Mouse (Mus musculus) layer of hippocampus, adult 2 months (tissue): Measurements from ENCODE around the gene Olfr1428. TPM values are rescaled to one million over a fixed set of nuclear protein-coding genes. Genes with fewer than 3 reads are reported as not detected.
"Not testable (repeated sequence)": the region's sequence is repeated elsewhere in the genome, so short reads cannot be mapped to it uniquely, and the experiment has no call there.

Experiments
- DNase-seq, 2 experiments: peaks; one replicate each; pipeline ENCODE4 v3.0.0; 2022; ENCODE audit warnings: low spot score in 2 of 2
- H3K27ac ChIP-seq: fragments of 200-600 bp; 2 replicates; pipeline ENCODE4 v1.8.1; 2022
- H3K4me3 ChIP-seq: fragments of 200-600 bp; 2 replicates; pipeline ENCODE4 v1.8.1; 2022; ENCODE audit warnings: mild to moderate bottlenecking
- CTCF ChIP-seq: fragments of 200-600 bp; conservative IDR thresholded peaks from 2 replicates; pipeline ENCODE4 v1.8.1; 2022; ENCODE audit warnings: antibody characterized with exemption, mild to moderate bottlenecking, moderate library complexity
- long read RNA-seq, 2 experiments: library from polyadenylated mRNA; stranded (forward); transcript quantifications; one replicate each; pipeline ENCODE4 v2.0.0; 2021; ENCODE audit warnings: borderline mapping rate in 2 of 2
- total RNA-seq, 2 experiments: library from RNA; stranded (reverse); gene quantifications; 2 replicates each; pipeline ENCODE4 v1.2.3; 2021

Gene Olfr1428
- not detected for total RNA-seq
- long read RNA-seq, experiment 1: 0 reads
- long read RNA-seq, experiment 2: 0 reads

- TF ChIP-seq CTCF: no peak
- no peak for DNase-seq
- H3K27ac ChIP-seq: no peak within 1 kb of the TSS
- H3K4me3 ChIP-seq: no peak within 1 kb of the TSS
Observed at GRCm38 (mm10) chr19:12115797-12116196, at the start of gene Olfr1428. Olfr1428 (minus strand) TSS chr19:12115897.

GRCm38 (mm10) chr19:12145452-12145851, 29.8 kb upstream of the Olfr1428 start:
- peak in 1 of 2 experiments; percentile 49 for DNase-seq
- TF ChIP-seq CTCF: no peak
- Histone ChIP-seq H3K4me3 (no peak overlapping the region), H3K27ac (0 out of 2 replicates have a peak overlapping the region, but pooled peaks have one; percentile 1)

- peak overlapping the region; percentile 78 for H3K27ac ChIP-seq
- DNase-seq: peak; percentile 72 to 87
- TF ChIP-seq CTCF: no peak
- no peak overlapping the region for H3K4me3 ChIP-seq
Observed at GRCm38 (mm10) chr19:12143356-12143755, 27.7 kb upstream of the Olfr1428 start.

- Histone ChIP-seq H3K27ac (no peak overlapping the region), H3K4me3 (no peak overlapping the region)
- peak; percentile 92 for TF ChIP-seq CTCF
- DNase-seq: peak; percentile 47 to 63
Observed at GRCm38 (mm10) chr19:12134289-12134688, 18.6 kb upstream of the Olfr1428 start.

- no peak for TF ChIP-seq CTCF
Observed at GRCm38 (mm10) chr19:12123103-12123502, 7.4 kb upstream of the Olfr1428 start, which contains the start of gene Olfr76. Olfr76 (minus strand) TSS chr19:12123203.

GRCm38 (mm10) chr19:12116464-12116863, 767 bp upstream of the Olfr1428 start:
- no peak for TF ChIP-seq CTCF
- Histone ChIP-seq H3K27ac (no peak overlapping the region), H3K4me3 (no peak overlapping the region)
- no peak for DNase-seq

More at GRCm38 (mm10) chr19:12123103-12123502, 7.4 kb upstream of the Olfr1428 start, which contains the start of gene Olfr76:
- Histone ChIP-seq H3K4me3 (no peak within 1 kb of the TSS), H3K27ac (no peak within 1 kb of the TSS)
- no peak for DNase-seq

GRCm38 (mm10) chr19:12113807-12114206, 1.9 kb downstream of the Olfr1428 start:
- no peak overlapping the region for H3K4me3 ChIP-seq
- DNase-seq: no peak
- no peak overlapping the region for H3K27ac ChIP-seq
- no peak for TF ChIP-seq CTCF

GRCm38 (mm10) chr19:12104541-12104940, 11.2 kb downstream of the Olfr1428 start:
- H3K27ac ChIP-seq: no peak overlapping the region
- TF ChIP-seq CTCF: no peak
- no peak for DNase-seq
- no peak overlapping the region for H3K4me3 ChIP-seq

GRCm38 (mm10) chr19:12103234-12103633, 12.5 kb downstream of the Olfr1428 start, which contains the start of gene Olfr1427:
Olfr1427 (minus strand) TSS chr19:12103334.
- DNase-seq: no peak
- no peak within 1 kb of the TSS for H3K27ac ChIP-seq
- no peak for TF ChIP-seq CTCF
- H3K4me3 ChIP-seq: no peak within 1 kb of the TSS

GRCm38 (mm10) chr19:12091913-12092312, 23.8 kb downstream of the Olfr1428 start, which contains the start of gene Olfr1426:
Olfr1426 (minus strand) TSS chr19:12092013.
- no peak for DNase-seq
- Histone ChIP-seq H3K27ac (no peak within 1 kb of the TSS), H3K4me3 (no peak within 1 kb of the TSS)
- TF ChIP-seq CTCF: no peak

- not testable (repeated sequence) for H3K27ac ChIP-seq, DNase-seq, H3K4me3 ChIP-seq
Observed at GRCm38 (mm10) chr19:12077631-12078030, 38.1 kb downstream of the Olfr1428 start, which contains the start of gene Olfr1425. Olfr1425 (minus strand) TSS chr19:12077731.

GRCm38 (mm10) chr19:12069546-12069945, 46.2 kb downstream of the Olfr1428 start:
- DNase-seq, H3K4me3 ChIP-seq, H3K27ac ChIP-seq: not testable (repeated sequence)

- H3K27ac ChIP-seq, H3K4me3 ChIP-seq, DNase-seq: not testable (repeated sequence)
Observed at GRCm38 (mm10) chr19:12067806-12068205, 47.9 kb downstream of the Olfr1428 start.

GRCm38 (mm10) chr19:12062582-12062981, 53.1 kb downstream of the Olfr1428 start, which contains the start of gene Olfr1424:
Olfr1424 (minus strand) TSS chr19:12062682.
- DNase-seq, H3K4me3 ChIP-seq, H3K27ac ChIP-seq: not testable (repeated sequence)

Other genes with a start within 250 kb of the Olfr1428 start
- not detected for gene Olfr1419, start 240.8 kb downstream of the Olfr1428 start, total RNA-seq
- not detected for gene Olfr1420, start 229.3 kb downstream of the Olfr1428 start, total RNA-seq
- gene Patl1, start 203.5 kb downstream of the Olfr1428 start, total RNA-seq: 10 to 100 TPM; 19.7 to 21.1 TPM
- 10 to 100 TPM; 50.3 to 50.9 TPM for gene Osbp, start 150.0 kb downstream of the Olfr1428 start, total RNA-seq
- not detected for gene Olfr1423, start 74.6 kb downstream of the Olfr1428 start, total RNA-seq
- not detected for gene Olfr1424, start 53.2 kb downstream of the Olfr1428 start, total RNA-seq
- not detected for gene Olfr1425, start 38.2 kb downstream of the Olfr1428 start, total RNA-seq
- not detected for gene Olfr1426, start 23.9 kb downstream of the Olfr1428 start, total RNA-seq
- not detected for gene Olfr1427, start 12.6 kb downstream of the Olfr1428 start, total RNA-seq
- not detected for gene Olfr76, start 7.3 kb upstream of the Olfr1428 start, total RNA-seq
- gene Olfr1555-ps1, start 54.2 kb upstream of the Olfr1428 start, total RNA-seq: not detected
- not detected for gene Olfr1431, start 84.7 kb upstream of the Olfr1428 start, total RNA-seq
- not detected for gene Olfr1432, start 116.7 kb upstream of the Olfr1428 start, total RNA-seq
- not detected for gene Olfr262, start 125.8 kb upstream of the Olfr1428 start, total RNA-seq
- not detected for gene Olfr235, start 145.1 kb upstream of the Olfr1428 start, total RNA-seq
- not detected for gene Olfr1434, start 164.0 kb upstream of the Olfr1428 start, total RNA-seq
- not detected for gene Olfr1436, start 183.2 kb upstream of the Olfr1428 start, total RNA-seq
- not detected for gene Olfr1437, start 209.2 kb upstream of the Olfr1428 start, total RNA-seq
- gene Olfr1438-ps1, start 220.0 kb upstream of the Olfr1428 start, total RNA-seq: not detected